Mouse (Mus musculus) stomach, postnatal 0 days (tissue): ENCODE results near the gene Gm6525.

Source experiments
- CTCF ChIP-seq: IDR thresholded peaks from 2 replicates; pipeline ENCODE4 v1.5.1; 2016; ENCODE audit warnings: antibody characterized with exemption, low read depth, mild to moderate bottlenecking, moderate library complexity
- EP300 ChIP-seq: optimal IDR thresholded peaks from 2 replicates; pipeline ENCODE3; 2016; ENCODE audit warnings: antibody characterized with exemption

GRCm38 (mm10) chr3:84155558-84156006 lies 18.3 kb upstream of the Gm6525 start, which contains the start of gene Mnd1:
- TF ChIP-seq CTCF (peak; percentile 99), EP300 (no peak)
